Mouse (Mus musculus) embryo, embryonic 10 days (tissue): ENCODE data around the gene Fcgr4.
"Not testable (repeated sequence)": the region's sequence is repeated elsewhere in the genome, so short reads cannot be mapped to it uniquely, and the experiment has no call there.

Experiments
- DNase-seq: peaks from one replicate; pipeline ENCODE4 v3.0.0-alpha.2; 2015; ENCODE audit warnings: low spot score

Gene Fcgr4

GRCm38 (mm10) chr1:171018737-171019136 lies at the start of gene Fcgr4:
Gene Fcgr4 (plus strand): TSS chr1:171018920.
- DNase-seq = no peak

- DNase-seq = no peak
These were observed 46.2 kb upstream of the Fcgr4 start for GRCm38 (mm10) chr1:170972494-170972893.

GRCm38 (mm10) chr1:170972936-170973335 lies 45.8 kb upstream of the Fcgr4 start:
- DNase-seq = no peak

- DNase-seq = no peak
These were observed 44.5 kb upstream of the Fcgr4 start for GRCm38 (mm10) chr1:170974171-170974570.

GRCm38 (mm10) chr1:170974736-170975135 lies 44.0 kb upstream of the Fcgr4 start:
- no peak for DNase-seq

GRCm38 (mm10) chr1:170975350-170975749 lies 43.4 kb upstream of the Fcgr4 start:
- not testable (repeated sequence) for DNase-seq

- no peak for DNase-seq
These were observed 43.0 kb upstream of the Fcgr4 start for GRCm38 (mm10) chr1:170975751-170976161.

GRCm38 (mm10) chr1:170976447-170976846 lies 42.3 kb upstream of the Fcgr4 start, which contains the start of gene Fcgr2b:
Gene Fcgr2b (minus strand): TSS chr1:170976547.
- DNase-seq = no peak

GRCm38 (mm10) chr1:170978601-170979000 lies 40.1 kb upstream of the Fcgr4 start:
- no peak for DNase-seq

- DNase-seq = not testable (repeated sequence)
These were observed 37.0 kb upstream of the Fcgr4 start for GRCm38 (mm10) chr1:170981679-170982078.

- no peak for DNase-seq
These were observed 36.4 kb upstream of the Fcgr4 start for GRCm38 (mm10) chr1:170982301-170982700.

- no peak for DNase-seq
These were observed 35.7 kb upstream of the Fcgr4 start for GRCm38 (mm10) chr1:170983066-170983465.

- DNase-seq = no peak
These were observed 33.6 kb upstream of the Fcgr4 start for GRCm38 (mm10) chr1:170985092-170985491.

- DNase-seq = no peak
These were observed 32.9 kb upstream of the Fcgr4 start for GRCm38 (mm10) chr1:170985861-170986260.

GRCm38 (mm10) chr1:170989656-170990055 lies 29.1 kb upstream of the Fcgr4 start:
- no peak for DNase-seq

- DNase-seq = peak; percentile 42
These were observed 26.2 kb upstream of the Fcgr4 start for GRCm38 (mm10) chr1:170992550-170992949.

GRCm38 (mm10) chr1:170996034-170996433 lies 22.7 kb upstream of the Fcgr4 start:
- no peak for DNase-seq

- peak; percentile 77 for DNase-seq
These were observed 22.0 kb upstream of the Fcgr4 start for GRCm38 (mm10) chr1:170996753-170997152.

- peak; percentile 37 for DNase-seq
These were observed 20.7 kb upstream of the Fcgr4 start for GRCm38 (mm10) chr1:170997756-170998655.

- no peak for DNase-seq
These were observed 18.9 kb upstream of the Fcgr4 start for GRCm38 (mm10) chr1:170999811-171000210.

GRCm38 (mm10) chr1:171005081-171005480 lies 13.6 kb upstream of the Fcgr4 start:
- no peak for DNase-seq

GRCm38 (mm10) chr1:171005586-171005985 lies 13.1 kb upstream of the Fcgr4 start:
- no peak for DNase-seq

GRCm38 (mm10) chr1:171006335-171006734 lies 12.4 kb upstream of the Fcgr4 start:
- DNase-seq = no peak

- DNase-seq = no peak
These were observed 11.8 kb upstream of the Fcgr4 start for GRCm38 (mm10) chr1:171006905-171007304.
